Mouse (Mus musculus) erythroblast, embryonic 14.5 days (primary cell): Measurements from ENCODE around the gene Eef2k. TPM values are rescaled to one million over a fixed set of nuclear protein-coding genes. Genes with fewer than 3 reads are reported as not detected.

Experiments used
- H3K27me3 ChIP-seq: 2 replicates; pipeline ENCODE4 v1.6.1; 2012; ENCODE audit warnings: inconsistent platforms; ENCODE audit not compliant: control insufficient read depth
- H3K36me3 ChIP-seq: 2 replicates; pipeline ENCODE4 v1.6.1; 2012; ENCODE audit warnings: mild to moderate bottlenecking, inconsistent platforms; ENCODE audit not compliant: control insufficient read depth
- H3K4me1 ChIP-seq: 2 replicates; pipeline ENCODE4 v1.6.1; 2012; ENCODE audit warnings: inconsistent platforms; ENCODE audit not compliant: control insufficient read depth
- H3K4me3 ChIP-seq: replicated peaks from 2 replicates; pipeline ENCODE3; 2012; ENCODE audit warnings: moderate library complexity, mild to moderate bottlenecking, inconsistent platforms
- H3K9me3 ChIP-seq: 2 replicates; pipeline ENCODE4 v1.6.1; 2012; ENCODE audit warnings: low read length, inconsistent platforms, mixed read lengths; ENCODE audit not compliant: control insufficient read depth
- GATA1 ChIP-seq: IDR thresholded peaks from 2 replicates; pipeline ENCODE4 v1.6.1; 2012; ENCODE audit warnings: low read length, inconsistent platforms, mixed read lengths
- TAL1 ChIP-seq: IDR thresholded peaks from 3 replicates; pipeline ENCODE4 v1.6.1; 2012; ENCODE audit warnings: low read length, inconsistent platforms, mixed read lengths
- polyA plus RNA-seq: library from polyadenylated mRNA; stranded (reverse); fragments of >175 nt; gene quantifications from 2 replicates; pipeline ENCODE4 v1.2.3, GENCODE M21; 2012

Eef2k gene
- polyA plus RNA-seq, 1 experiment: 28.0 TPM

- Histone ChIP-seq H3K36me3 (peaks cover 98% of the 10 kb centered on the region), H3K9me3 (no peaks in the 10 kb centered on the region), H3K4me3 (no peak overlapping the region), H3K4me1 (peaks cover 94% of the 10 kb centered on the region), H3K27me3 (no peaks in the 10 kb centered on the region)
- TF ChIP-seq GATA1: no peak
- TF ChIP-seq TAL1: no peak
These were observed 30.5 kb downstream of the Eef2k start for GRCm38 (mm10) chr7:120873083-120873482.

- Histone ChIP-seq H3K4me3 (peak overlapping the region; percentile 63), H3K36me3 (peaks cover 98% of the 10 kb centered on the region), H3K4me1 (peaks cover 93% of the 10 kb centered on the region), H3K9me3 (no peaks in the 10 kb centered on the region), H3K27me3 (no peaks in the 10 kb centered on the region)
- TF ChIP-seq TAL1 (no peak), GATA1 (no peak)
These were observed 31.4 kb downstream of the Eef2k start for GRCm38 (mm10) chr7:120874021-120874420.

- H3K27me3 ChIP-seq: no peaks in the 10 kb centered on the region
- peak overlapping the region; percentile 63 for H3K4me3 ChIP-seq
- H3K36me3 ChIP-seq: peaks cover 99% of the 10 kb centered on the region
- H3K9me3 ChIP-seq: no peaks in the 10 kb centered on the region
- TF ChIP-seq GATA1 (peak; percentile 96), TAL1 (peak; percentile 97)
- H3K4me1 ChIP-seq: peaks cover 94% of the 10 kb centered on the region
These were observed 32.3 kb downstream of the Eef2k start for GRCm38 (mm10) chr7:120874764-120875539.

DNA sequence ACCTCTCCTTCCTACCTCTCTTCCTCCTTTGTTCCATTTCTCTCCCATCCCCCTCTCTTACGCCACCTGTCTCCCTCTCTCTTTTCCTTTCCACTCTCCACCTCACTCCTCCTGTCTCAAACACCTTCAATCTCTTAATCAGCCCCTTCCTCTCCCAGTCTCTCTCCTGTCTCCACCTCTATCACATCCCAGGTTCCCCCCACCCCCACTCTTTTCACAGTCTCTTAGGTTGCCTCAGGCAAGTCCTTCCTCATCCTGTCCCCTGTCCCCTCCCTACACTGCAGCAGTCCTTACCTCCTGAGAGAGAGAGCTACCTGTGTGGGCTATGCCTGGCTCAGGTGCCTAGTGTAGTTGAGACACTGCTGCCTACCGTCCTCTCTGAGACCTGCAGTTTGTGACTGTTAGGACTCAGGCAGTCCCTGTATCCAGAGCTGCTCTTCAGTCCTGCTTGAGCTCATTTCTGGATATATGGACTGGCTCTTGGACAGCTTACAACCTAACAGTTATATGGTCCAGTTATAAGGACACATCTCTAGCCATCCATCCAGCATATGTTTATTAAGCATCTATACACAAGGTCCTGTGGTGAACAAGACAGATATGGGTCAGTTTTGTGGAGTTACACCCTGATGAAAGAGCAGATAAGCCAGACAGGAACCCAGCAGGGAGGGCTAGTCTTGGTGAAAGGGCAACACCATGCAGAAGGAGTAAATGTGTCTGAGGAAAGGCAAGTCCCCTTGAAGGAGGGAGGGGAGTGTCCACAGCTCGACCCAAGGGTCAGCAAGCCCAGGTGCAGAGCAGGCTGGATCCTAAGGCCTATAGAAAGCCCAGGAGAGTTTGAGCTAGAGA lies 33.1 kb downstream of the Eef2k start:
- no peaks in the 10 kb centered on the region for H3K27me3 ChIP-seq
- H3K9me3 ChIP-seq: no peaks in the 10 kb centered on the region
- TF ChIP-seq TAL1 (no peak), GATA1 (peak; percentile 35; the same call in 1 of the 2 replicates)
- H3K4me3 ChIP-seq: peak overlapping the region; percentile 63
- peaks cover 94% of the 10 kb centered on the region for H3K4me1 ChIP-seq
- H3K36me3 ChIP-seq: peaks cover 99% of the 10 kb centered on the region

DNA sequence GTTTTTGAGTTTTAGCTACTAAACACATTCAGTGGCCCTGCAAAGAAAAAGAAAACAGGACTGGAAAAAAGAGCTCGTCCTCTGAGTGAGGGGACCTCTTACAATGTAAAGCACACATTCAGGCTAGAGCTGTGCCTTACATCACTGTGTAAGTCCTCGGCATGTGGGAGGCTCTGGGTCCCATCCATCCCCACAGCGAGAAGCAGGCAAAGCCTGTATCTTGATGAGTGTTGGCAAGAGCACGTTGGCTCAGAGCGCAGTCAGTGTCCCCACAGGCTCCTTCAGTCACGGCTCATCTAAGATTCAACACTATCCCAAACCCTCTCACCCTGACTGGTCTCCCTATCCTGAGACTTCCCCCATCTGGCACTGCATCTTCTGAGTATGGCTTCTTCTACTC lies 35.6 kb downstream of the Eef2k start:
- TF ChIP-seq TAL1: no peak
- no peak for TF ChIP-seq GATA1
- Histone ChIP-seq H3K36me3 (peaks cover 99% of the 10 kb centered on the region), H3K27me3 (no peaks in the 10 kb centered on the region), H3K4me3 (peak overlapping the region; percentile 52), H3K9me3 (no peaks in the 10 kb centered on the region), H3K4me1 (peaks cover 94% of the 10 kb centered on the region)

DNA sequence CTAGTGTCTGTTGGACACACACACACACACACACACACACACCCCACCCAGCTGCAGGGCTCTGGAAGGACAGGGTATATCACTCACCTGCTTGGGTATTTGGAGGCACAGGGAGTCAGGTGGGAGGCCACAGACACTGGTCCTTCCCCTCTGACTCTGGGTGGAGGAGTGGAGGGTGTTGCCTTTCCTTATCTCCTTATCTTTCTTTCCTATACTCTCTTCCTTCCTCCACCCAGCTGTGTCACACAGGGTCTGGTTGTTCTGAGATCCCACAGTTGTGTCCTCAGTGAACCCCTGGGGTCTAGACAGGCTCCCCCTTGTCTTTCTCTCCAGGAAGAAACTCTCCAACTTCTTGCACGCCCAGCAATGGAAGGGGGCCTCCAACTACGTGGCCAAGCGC lies 37.3 kb downstream of the Eef2k start:
- Histone ChIP-seq H3K9me3 (no peaks in the 10 kb centered on the region; the same call in 1 of the 2 replicates), H3K4me3 (peak overlapping the region; percentile 72), H3K4me1 (peaks cover 93% of the 10 kb centered on the region), H3K27me3 (no peaks in the 10 kb centered on the region), H3K36me3 (peaks cover 99% of the 10 kb centered on the region)
- TF ChIP-seq GATA1: peak; percentile 92
- TF ChIP-seq TAL1: no peak

DNA sequence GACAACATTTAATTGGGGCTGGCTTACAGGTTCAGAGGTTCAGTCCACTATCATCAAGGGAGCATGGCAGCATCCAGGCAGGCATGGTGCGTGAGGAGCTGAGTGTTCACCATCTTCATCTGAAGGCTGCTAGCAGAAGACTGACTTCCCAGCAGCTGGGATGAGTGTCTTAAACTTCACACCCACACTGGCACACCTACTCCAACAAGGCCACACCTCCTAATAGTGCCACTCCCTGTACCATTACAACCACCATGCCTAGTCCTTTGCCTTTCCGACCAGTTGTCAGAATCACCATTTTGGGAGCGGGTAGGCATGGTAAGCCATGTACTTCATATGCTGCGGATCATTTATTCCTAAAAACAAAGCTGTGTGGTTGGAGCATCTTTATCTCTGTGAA lies 38.1 kb downstream of the Eef2k start:
- Histone ChIP-seq H3K4me1 (peaks cover 93% of the 10 kb centered on the region), H3K36me3 (peaks cover 99% of the 10 kb centered on the region), H3K9me3 (no peaks in the 10 kb centered on the region; the same call in 1 of the 2 replicates), H3K27me3 (no peaks in the 10 kb centered on the region), H3K4me3 (peak overlapping the region; percentile 72)
- no peak for TF ChIP-seq TAL1
- no peak for TF ChIP-seq GATA1

DNA sequence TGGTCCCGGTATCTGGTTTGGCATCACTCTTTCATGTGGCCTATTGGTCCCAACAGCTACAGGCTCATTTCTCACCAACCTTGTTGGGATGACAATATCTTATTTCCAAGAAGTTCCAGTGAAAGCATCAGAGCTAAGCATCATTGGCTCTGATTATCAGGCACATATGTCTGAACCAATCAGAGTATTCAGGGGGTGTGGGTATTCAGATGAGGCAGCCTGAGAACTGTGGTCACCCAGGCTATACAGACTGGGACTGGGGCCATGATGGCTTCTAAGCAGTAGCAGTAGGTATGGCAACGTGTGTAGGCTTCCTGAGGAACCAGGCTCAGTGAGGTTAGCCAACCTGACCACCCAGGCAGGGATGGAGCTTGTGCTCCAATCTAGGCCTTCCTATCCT lies 38.8 kb downstream of the Eef2k start:
- H3K36me3 ChIP-seq: peaks cover 99% of the 10 kb centered on the region
- H3K9me3 ChIP-seq: no peaks in the 10 kb centered on the region; the same call in 1 of the 2 replicates
- no peaks in the 10 kb centered on the region for H3K27me3 ChIP-seq
- TF ChIP-seq TAL1 (no peak), GATA1 (no peak)
- peak overlapping the region; percentile 72 for H3K4me3 ChIP-seq
- peaks cover 88% of the 10 kb centered on the region for H3K4me1 ChIP-seq

DNA sequence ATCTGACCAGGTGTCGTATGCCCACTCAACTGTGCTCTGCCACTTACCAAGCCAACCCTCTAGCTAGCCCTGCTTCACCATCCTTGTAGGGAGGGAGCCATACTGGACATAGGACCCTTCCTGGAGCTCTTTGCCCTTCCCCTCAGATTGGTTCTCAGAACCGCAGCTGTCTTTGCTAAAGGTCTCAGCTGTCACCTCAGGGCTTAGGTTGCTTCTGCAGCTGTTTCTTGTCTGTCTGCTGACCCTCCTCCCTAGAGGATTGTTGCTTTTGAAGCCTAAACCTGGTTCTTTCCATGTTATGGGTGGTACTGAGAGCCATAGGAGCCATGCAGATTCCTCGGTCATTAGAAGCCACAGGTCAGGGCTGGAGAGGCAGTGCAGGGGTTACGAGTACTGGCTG lies 40.0 kb downstream of the Eef2k start:
- TF ChIP-seq TAL1 (no peak), GATA1 (no peak)
- Histone ChIP-seq H3K36me3 (peaks cover 100% of the 10 kb centered on the region), H3K4me3 (no peak overlapping the region), H3K9me3 (no peaks in the 10 kb centered on the region; the same call in 1 of the 2 replicates), H3K4me1 (peaks cover 84% of the 10 kb centered on the region), H3K27me3 (no peaks in the 10 kb centered on the region)
